34 mouse cellular contexts compared by ENCODE assay signal in genomic region chr1:165178075-165178474, GRCm38 (mm10). TPM values are rescaled to one million over a fixed set of nuclear protein-coding genes. Genes with fewer than 3 reads are reported as not detected.
DNase-seq lines count a peak whose midpoint lies in the region; ATAC-seq and TF ChIP-seq lines count a peak whose summit lies in the region.
"Had no signal": no experiment of that assay in that cellular context is flagged by ENCODE, and none has a peak within 500 bp of the region (broad histone marks: within the 10 kb centered on the region; RNA-seq: fewer than 3 reads in every experiment).

No protein-coding gene starts in this region.

- H3K4me3 ChIP-seq in forebrain, embryonic 11.5 days (ENCODE audit: low read depth, low read length) = no peak overlapping the region
- no peak overlapping the region for H3K4me3 ChIP-seq in forebrain, embryonic 13.5 days
- no peak overlapping the region for H3K4me3 ChIP-seq in lung, embryonic 14.5 days (ENCODE audit: low read depth, low read length)
- no peak overlapping the region for H3K4me3 ChIP-seq in stomach, embryonic 16.5 days (replicated peaks; ENCODE audit: low read length)
- no peak overlapping the region for H3K4me3 ChIP-seq in stomach, postnatal 0 days (ENCODE audit: low read depth, low read length)
- H3K4me3 ChIP-seq: embryonic facial prominence, embryonic 10.5 days; embryonic facial prominence, embryonic 13.5 days; erythroblast, embryonic 14.5 days; gastrocnemius, adult 2 months; hindbrain, embryonic 10.5 days; hindbrain, embryonic 13.5 days had no signal

- peak; percentile 46 for DNase-seq in forebrain, embryonic 11.5 days (ENCODE audit: low spot score)
- peak; percentile 15 for DNase-seq in left cerebral cortex, postnatal 4 days
- no peak for DNase-seq in left cerebral cortex, postnatal 25 days (ENCODE audit: low spot score in 2 of 2)
- peak; percentile 12 for DNase-seq in lung, embryonic 14.5 days
- DNase-seq in lung, postnatal 36 days = no peak
- DNase-seq in stomach, postnatal 0 days (ENCODE audit: low spot score) = no peak
- DNase-seq: adrenal gland, postnatal 10 days; adrenal gland, postnatal 36 days; B cell, adult 2 months; cerebellum, adult 18-20 months; cerebellum, adult 9-10 months; cerebellum, postnatal 36 days; embryo, embryonic 11 days; forebrain, postnatal 0 days; gastrocnemius, adult 2 months; gastrocnemius, postnatal 14 days; heart, adult 18-20 months; heart, postnatal 36 days had no signal

- H3K27ac ChIP-seq in forebrain, embryonic 11.5 days (ENCODE audit: low read depth, low read length) = no peak overlapping the region
- H3K27ac ChIP-seq in forebrain, embryonic 13.5 days = no peak overlapping the region
- no peak overlapping the region for H3K27ac ChIP-seq in lung, embryonic 14.5 days (ENCODE audit: low read depth)
- H3K27ac ChIP-seq in stomach, embryonic 16.5 days (ENCODE audit: low read length) = no peak overlapping the region
- no peak overlapping the region for H3K27ac ChIP-seq in stomach, postnatal 0 days (replicated peaks)
- H3K27ac ChIP-seq: embryonic facial prominence, embryonic 10.5 days; embryonic facial prominence, embryonic 13.5 days; gastrocnemius, adult 2 months; hindbrain, embryonic 10.5 days; hindbrain, embryonic 13.5 days had no signal

- H3K36me3 ChIP-seq in forebrain, embryonic 11.5 days (ENCODE audit: control insufficient read depth, insufficient read depth, low read length) = no peaks in the 10 kb centered on the region
- no peaks in the 10 kb centered on the region for H3K36me3 ChIP-seq in forebrain, embryonic 13.5 days (ENCODE audit: poor library complexity, severe bottlenecking)
- 0 out of 2 replicates have a peak, but pooled peaks cover 12% of the 10 kb centered on the region for H3K36me3 ChIP-seq in lung, embryonic 14.5 days (ENCODE audit: insufficient read depth)
- H3K36me3 ChIP-seq in stomach, embryonic 16.5 days (ENCODE audit: control insufficient read depth, insufficient read depth, low read length) = 0 out of 2 replicates have a peak, but pooled peaks cover 8% of the 10 kb centered on the region
- peaks cover 3% of the 10 kb centered on the region; the same call in 1 of the 2 replicates for H3K36me3 ChIP-seq in stomach, postnatal 0 days (ENCODE audit: control insufficient read depth, insufficient read depth, low read length)
- H3K36me3 ChIP-seq: hindbrain, embryonic 13.5 days had no signal

- no peaks in the 10 kb centered on the region for H3K27me3 ChIP-seq in forebrain, embryonic 11.5 days (ENCODE audit: control insufficient read depth, insufficient read depth, low read length)
- no peaks in the 10 kb centered on the region for H3K27me3 ChIP-seq in forebrain, embryonic 13.5 days
- H3K27me3 ChIP-seq in lung, embryonic 14.5 days (ENCODE audit: insufficient read depth, low read length) = no peaks in the 10 kb centered on the region
- H3K27me3 ChIP-seq in stomach, embryonic 16.5 days (ENCODE audit: control insufficient read depth, insufficient read depth, low read length) = no peaks in the 10 kb centered on the region
- no peaks in the 10 kb centered on the region for H3K27me3 ChIP-seq in stomach, postnatal 0 days (ENCODE audit: control insufficient read depth, insufficient read depth, low read length)
- H3K27me3 ChIP-seq: CH12.LX; embryonic facial prominence, embryonic 13.5 days; hindbrain, embryonic 13.5 days; Patski had no signal

- no peak for TF ChIP-seq CTCF in lung, embryonic 14.5 days (IDR thresholded peaks at IDR 0.05; ENCODE audit: low read depth)
- TF ChIP-seq CTCF in stomach, postnatal 0 days (IDR thresholded peaks at IDR 0.05; ENCODE audit: low read depth) = no peak

- H3K9me3 ChIP-seq in forebrain, embryonic 11.5 days (ENCODE audit: control insufficient read depth, low read length) = no peaks in the 10 kb centered on the region
- no peaks in the 10 kb centered on the region for H3K9me3 ChIP-seq in forebrain, embryonic 13.5 days (replicated peaks)
- H3K9me3 ChIP-seq in lung, embryonic 14.5 days (ENCODE audit: low read depth, low read length) = no peaks in the 10 kb centered on the region
- H3K9me3 ChIP-seq in stomach, embryonic 16.5 days (replicated peaks; ENCODE audit: control insufficient read depth, low read length) = no peaks in the 10 kb centered on the region
- no peaks in the 10 kb centered on the region for H3K9me3 ChIP-seq in stomach, postnatal 0 days (ENCODE audit: control insufficient read depth, low read length)
- H3K9me3 ChIP-seq: embryonic facial prominence, embryonic 10.5 days; embryonic facial prominence, embryonic 13.5 days; G1E; hindbrain, embryonic 10.5 days; hindbrain, embryonic 13.5 days had no signal

- WGBS in forebrain, embryonic 11.5 days = 84% methylated on average over 6 of the region's 6 CpGs
- 85% methylated on average over 6 of the region's 6 CpGs for WGBS in forebrain, embryonic 13.5 days
- WGBS in lung, embryonic 14.5 days = 48% methylated on average over 6 of the region's 6 CpGs
- WGBS in stomach, embryonic 16.5 days = 56% methylated on average over 6 of the region's 6 CpGs
- 43% methylated on average over 6 of the region's 6 CpGs for WGBS in stomach, postnatal 0 days

- no peaks in the 10 kb centered on the region for H3K4me1 ChIP-seq in forebrain, embryonic 11.5 days (replicated peaks; ENCODE audit: control insufficient read depth, insufficient read depth, low read length)
- no peaks in the 10 kb centered on the region for H3K4me1 ChIP-seq in forebrain, embryonic 13.5 days
- 0 out of 2 replicates have a peak, but pooled peaks cover 3% of the 10 kb centered on the region for H3K4me1 ChIP-seq in lung, embryonic 14.5 days (ENCODE audit: insufficient read depth)
- H3K4me1 ChIP-seq in stomach, embryonic 16.5 days (ENCODE audit: control insufficient read depth, insufficient read depth, low read length) = no peaks in the 10 kb centered on the region
- no peaks in the 10 kb centered on the region for H3K4me1 ChIP-seq in stomach, postnatal 0 days (replicated peaks; ENCODE audit: control insufficient read depth, insufficient read depth)
- H3K4me1 ChIP-seq: embryonic facial prominence, embryonic 13.5 days; hindbrain, embryonic 13.5 days had no signal

- no peak overlapping the region for H3K9ac ChIP-seq in forebrain, embryonic 11.5 days (ENCODE audit: low read length)
- no peak overlapping the region for H3K9ac ChIP-seq in forebrain, embryonic 13.5 days
- H3K9ac ChIP-seq in lung, embryonic 14.5 days = no peak overlapping the region
- no peak overlapping the region for H3K9ac ChIP-seq in stomach, embryonic 16.5 days (ENCODE audit: low read length)
- no peak overlapping the region for H3K9ac ChIP-seq in stomach, postnatal 0 days (ENCODE audit: low read length)
- H3K9ac ChIP-seq: embryonic facial prominence, embryonic 13.5 days; forebrain, postnatal 0 days; hindbrain, embryonic 13.5 days had no signal

- TF ChIP-seq EP300 in stomach, postnatal 0 days (optimal IDR thresholded peaks at IDR 0.05) = no peak

- ATAC-seq in forebrain, embryonic 11.5 days (replicated peaks; ENCODE audit: low FRiP score) = no peak
- ATAC-seq in forebrain, embryonic 13.5 days = no peak
- peak; percentile 52; the same call in 1 of the 2 replicates for ATAC-seq in lung, embryonic 14.5 days (ENCODE audit: insufficient read depth)
- ATAC-seq in stomach, embryonic 16.5 days (ENCODE audit: insufficient read depth, low FRiP score) = 0 out of 2 replicates have a peak, but pooled peaks have one; percentile 13
- no peak for ATAC-seq in stomach, postnatal 0 days (ENCODE audit: low FRiP score, low TSS enrichment)
- ATAC-seq: forebrain, embryonic 14.5 days; forebrain, postnatal 0 days; hindbrain, embryonic 16.5 days; Patski had no signal

- intact Hi-C loops in left cerebral cortex, postnatal 4 days (cut with DNase I) = no loop called here
- intact Hi-C loops in left cerebral cortex, postnatal 25 days (cut with DNase I) = no loop called here

- H3K4me2 ChIP-seq in forebrain, embryonic 11.5 days (ENCODE audit: low read depth, low read length, severe bottlenecking) = no peak overlapping the region
- H3K4me2 ChIP-seq in forebrain, embryonic 13.5 days = no peak overlapping the region
- no peak overlapping the region for H3K4me2 ChIP-seq in lung, embryonic 14.5 days
- H3K4me2 ChIP-seq in stomach, embryonic 16.5 days (ENCODE audit: low read depth, low read length) = no peak overlapping the region
- H3K4me2 ChIP-seq in stomach, postnatal 0 days (replicated peaks; ENCODE audit: low read depth) = no peak overlapping the region
- H3K4me2 ChIP-seq: embryonic facial prominence, embryonic 13.5 days; hindbrain, embryonic 13.5 days had no signal

RNA-seq across cellular contexts. Expression of gene Sft2d2, which starts 16.2 kb away (rescaled TPM):
- 13.2 and 14.0 TPM in 2 replicates for polyA plus RNA-seq in forebrain, embryonic 11.5 days (2014; fragmentation: Nextera tagmentation; extraction: Ambion mirVana)
- 6.2 and 6.9 TPM in 2 replicates for polyA plus RNA-seq in forebrain, embryonic 13.5 days (2015; fragmentation: Nextera tagmentation; extraction: Ambion mirVana)
- 1 to 10 TPM; 5.4 to 5.9 TPM for total RNA-seq in left cerebral cortex, postnatal 4 days (2021)
- 10 to 100 TPM; 12.6 to 12.9 TPM for total RNA-seq in left cerebral cortex, postnatal 25 days (2021)
- polyA plus RNA-seq in lung, embryonic 14.5 days (2014; fragmentation: Nextera tagmentation; extraction: Ambion mirVana) = 19.3 and 20.1 TPM in 2 replicates
- polyA plus RNA-seq in stomach, embryonic 16.5 days (2015; fragmentation: Nextera tagmentation; extraction: Ambion mirVana) = 31.4 and 34.0 TPM in 2 replicates
- 19.8 and 21.6 TPM in 2 replicates for polyA plus RNA-seq in stomach, postnatal 0 days (2015; fragmentation: Nextera tagmentation; extraction: Ambion mirVana)

RNA-seq across cellular contexts. Expression of gene Tbx19, which starts 17.5 kb away (rescaled TPM):
- not detected in 2 replicates for polyA plus RNA-seq in forebrain, embryonic 11.5 days (2014; fragmentation: Nextera tagmentation; extraction: Ambion mirVana)
- polyA plus RNA-seq in forebrain, embryonic 13.5 days (2015; fragmentation: Nextera tagmentation; extraction: Ambion mirVana) = 0.10 and 0.24 TPM in 2 replicates
- not detected for total RNA-seq in left cerebral cortex, postnatal 4 days (2021)
- total RNA-seq in left cerebral cortex, postnatal 25 days (2021) = not detected
- not detected in 2 replicates for polyA plus RNA-seq in lung, embryonic 14.5 days (2014; fragmentation: Nextera tagmentation; extraction: Ambion mirVana)
- not detected in 2 replicates for polyA plus RNA-seq in stomach, embryonic 16.5 days (2015; fragmentation: Nextera tagmentation; extraction: Ambion mirVana)
- polyA plus RNA-seq in stomach, postnatal 0 days (2015; fragmentation: Nextera tagmentation; extraction: Ambion mirVana) = not detected in 2 replicates
- total RNA-seq: adrenal gland, adult 18-20 months; adrenal gland, postnatal 10 days; forebrain, postnatal 0 days; G1E; gastrocnemius, adult 2 months; gastrocnemius, postnatal 14 days; heart, adult 18-20 months; heart, postnatal 36 days had no signal
- polyA plus RNA-seq: embryonic facial prominence, embryonic 10.5 days; embryonic facial prominence, embryonic 13.5 days; forebrain, postnatal 0 days; frontal cortex, adult 2 months; G1E; heart, embryonic 14.5 days; heart, postnatal 0 days; hindbrain, embryonic 10.5 days; hindbrain, embryonic 13.5 days; hindbrain, embryonic 16.5 days; Patski had no signal

RNA-seq across cellular contexts. Expression of gene Tiprl, which starts 58.7 kb away (rescaled TPM):
- polyA plus RNA-seq in forebrain, embryonic 11.5 days (2014; fragmentation: Nextera tagmentation; extraction: Ambion mirVana) = 104 and 109 TPM in 2 replicates
- polyA plus RNA-seq in forebrain, embryonic 13.5 days (2015; fragmentation: Nextera tagmentation; extraction: Ambion mirVana) = 125 and 136 TPM in 2 replicates
- 10 to 100 TPM; 82.9 to 87.0 TPM for total RNA-seq in left cerebral cortex, postnatal 4 days (2021)
- total RNA-seq in left cerebral cortex, postnatal 25 days (2021) = 10 to 100 TPM; 59.0 to 60.6 TPM
- polyA plus RNA-seq in lung, embryonic 14.5 days (2014; fragmentation: Nextera tagmentation; extraction: Ambion mirVana) = 88.3 and 90.9 TPM in 2 replicates
- 87.0 and 87.3 TPM in 2 replicates for polyA plus RNA-seq in stomach, embryonic 16.5 days (2015; fragmentation: Nextera tagmentation; extraction: Ambion mirVana)
- 53.8 and 56.7 TPM in 2 replicates for polyA plus RNA-seq in stomach, postnatal 0 days (2015; fragmentation: Nextera tagmentation; extraction: Ambion mirVana)

Comparison
In these comparisons a context has a peak if more than half of its experiments do, and no peak if none do; other contexts are left out.
1. ATAC-seq: peak in lung, embryonic 14.5 days (single experiment) and stomach, embryonic 16.5 days (single experiment); none in forebrain, embryonic 11.5 days (single experiment), forebrain, embryonic 13.5 days (single experiment) and stomach, postnatal 0 days (single experiment).
2. DNase-seq: peak in forebrain, embryonic 11.5 days (single experiment), left cerebral cortex, postnatal 4 days (single experiment) and lung, embryonic 14.5 days (single experiment); none in left cerebral cortex, postnatal 25 days (0 of 2), lung, postnatal 36 days (single experiment) and stomach, postnatal 0 days (single experiment).